Mouse (Mus musculus) urinary bladder, postnatal 14 days (tissue): Measurements from ENCODE around the gene Agtpbp1.
"Not testable (repeated sequence)": the region's sequence is repeated elsewhere in the genome, so short reads cannot be mapped to it uniquely, and the experiment has no call there.

Experiments used
- DNase-seq: peaks from one replicate; pipeline ENCODE4 v3.0.0; 2021; ENCODE audit warnings: low spot score

Gene Agtpbp1

DNA sequence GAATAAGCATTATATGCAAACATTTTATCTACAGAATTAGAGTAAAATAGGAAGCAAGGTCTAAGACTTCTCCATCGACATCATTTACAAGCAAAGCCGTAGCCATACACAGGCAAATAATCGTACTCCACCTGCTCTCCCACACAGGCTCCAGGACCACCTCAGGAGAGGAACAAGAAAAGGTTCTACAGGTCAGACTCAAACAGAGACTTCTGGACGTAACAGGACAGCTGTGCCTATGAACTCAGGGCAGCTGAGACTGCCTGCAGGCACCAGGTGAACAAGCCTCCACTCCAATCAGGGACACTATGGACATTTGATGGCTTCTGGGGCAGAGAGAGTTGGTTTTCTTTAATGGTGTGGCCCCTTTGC, 103.6 kb downstream of the Agtpbp1 start:
- no peak for DNase-seq

- DNase-seq: no peak
Observed at GRCm38 (mm10) chr13:59480599-59481483, 104.2 kb downstream of the Agtpbp1 start.

DNA sequence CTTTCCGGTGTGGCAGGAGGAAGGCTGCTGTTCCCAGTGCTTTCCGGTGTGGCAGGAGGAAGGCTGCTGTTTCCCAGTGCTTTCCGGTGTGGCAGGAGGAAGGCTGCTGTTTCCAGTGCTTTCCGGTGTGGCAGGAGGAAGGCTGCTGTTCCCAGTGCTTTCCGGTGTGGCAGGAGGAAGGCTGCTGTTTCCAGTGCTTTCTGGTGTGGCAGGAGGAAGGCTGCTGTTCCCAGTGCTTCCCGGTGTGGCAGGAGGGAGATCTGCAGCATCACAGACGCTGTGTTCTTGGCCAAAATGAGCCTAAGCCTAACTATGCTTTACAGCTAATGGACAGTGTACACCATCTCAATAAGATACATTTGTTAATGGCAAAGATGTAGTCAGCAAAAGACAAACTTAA, 107.1 kb downstream of the Agtpbp1 start:
- DNase-seq: not testable (repeated sequence)

DNA sequence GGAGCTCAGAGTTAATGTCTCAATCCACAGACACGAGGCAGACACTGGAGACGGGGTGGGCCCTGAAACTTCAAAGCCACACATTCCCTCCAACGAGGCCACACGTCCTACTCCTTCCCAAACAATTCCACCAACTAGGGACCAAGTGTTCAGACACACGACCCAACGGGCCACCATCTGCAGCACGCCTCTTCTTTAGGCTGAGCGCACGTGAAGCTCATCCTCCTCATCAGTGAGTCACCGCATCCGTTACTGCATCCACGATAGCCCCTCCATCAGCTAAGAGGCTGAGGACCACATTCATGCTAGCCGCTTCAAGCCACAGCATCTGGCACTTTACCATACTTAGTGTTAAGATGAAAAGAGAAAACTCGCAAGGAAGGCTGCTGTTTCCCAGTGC, 107.6 kb downstream of the Agtpbp1 start:
- DNase-seq: no peak

GRCm38 (mm10) chr13:59474973-59475372, 110.1 kb downstream of the Agtpbp1 start:
- DNase-seq: no peak

DNA sequence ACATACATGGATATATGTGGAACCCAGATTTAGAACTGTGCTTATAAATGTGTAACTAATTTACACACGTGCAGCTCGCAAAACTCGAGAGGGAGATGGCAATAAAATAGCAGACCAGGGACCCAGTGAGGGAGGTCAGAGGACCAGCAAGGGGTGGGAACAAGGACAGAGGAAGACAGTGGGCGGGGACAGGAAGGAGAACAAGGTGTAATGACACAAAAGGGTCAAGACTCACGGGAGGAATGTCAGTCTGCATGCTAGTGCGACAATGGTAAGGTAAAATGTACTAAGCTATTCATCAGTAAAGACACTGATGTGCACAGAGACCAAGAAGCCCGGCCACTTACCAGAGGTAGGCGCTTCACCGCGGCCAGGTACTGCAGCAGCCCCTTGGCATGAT, 111.7 kb downstream of the Agtpbp1 start:
- no peak for DNase-seq

GRCm38 (mm10) chr13:59472222-59472621, 112.8 kb downstream of the Agtpbp1 start:
- no peak for DNase-seq

GRCm38 (mm10) chr13:59469701-59470100, 115.3 kb downstream of the Agtpbp1 start:
- DNase-seq: no peak

DNA sequence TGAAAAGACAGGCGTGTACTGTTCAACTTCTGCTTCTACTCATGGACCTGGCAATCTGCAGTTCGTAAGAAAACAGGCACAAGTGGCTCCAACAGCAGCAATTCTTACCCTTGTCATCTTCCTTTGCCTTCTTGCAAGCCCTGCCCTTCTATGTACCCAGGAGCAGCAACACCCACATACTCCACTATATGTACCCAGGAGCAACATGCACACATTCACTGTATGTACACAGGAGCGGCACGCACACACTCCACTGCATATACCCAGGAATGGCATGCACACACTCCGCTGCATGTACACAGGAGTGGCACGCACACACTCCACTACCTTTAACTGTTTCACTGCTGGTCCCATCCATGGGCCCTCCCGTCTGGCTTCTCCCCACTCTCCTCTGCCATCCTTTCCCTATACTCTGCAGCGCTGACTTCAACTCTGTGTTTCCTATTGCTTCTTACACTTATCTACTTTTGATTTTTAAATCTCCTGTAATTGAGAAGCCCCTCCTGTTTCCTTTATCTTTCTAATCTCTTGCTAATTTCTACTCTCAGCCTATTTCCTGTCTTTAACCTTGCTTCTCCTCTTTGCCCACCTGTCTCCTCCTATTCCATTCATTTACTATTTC, 116.7 kb downstream of the Agtpbp1 start:
- no peak for DNase-seq

DNA sequence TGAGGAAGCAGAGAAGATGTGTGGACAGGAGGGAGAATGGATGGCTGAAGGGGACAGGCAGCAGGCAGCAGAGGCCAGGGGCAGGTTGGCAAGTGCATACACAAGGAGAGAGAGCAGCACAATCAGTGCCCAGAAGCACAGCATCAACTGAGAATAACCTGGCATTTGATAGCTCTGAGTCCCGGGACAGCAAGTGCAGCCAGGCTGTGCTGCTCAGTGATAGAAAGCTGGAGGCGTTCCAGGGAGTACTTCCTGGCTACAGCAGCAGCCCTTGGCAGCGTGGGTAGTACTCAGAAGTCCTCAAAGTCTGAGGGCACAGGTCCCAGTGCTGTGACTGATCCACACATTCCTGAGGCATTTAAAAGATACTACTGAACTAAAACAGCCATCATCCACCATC, 117.4 kb downstream of the Agtpbp1 start:
- peak; percentile 63 for DNase-seq

DNA sequence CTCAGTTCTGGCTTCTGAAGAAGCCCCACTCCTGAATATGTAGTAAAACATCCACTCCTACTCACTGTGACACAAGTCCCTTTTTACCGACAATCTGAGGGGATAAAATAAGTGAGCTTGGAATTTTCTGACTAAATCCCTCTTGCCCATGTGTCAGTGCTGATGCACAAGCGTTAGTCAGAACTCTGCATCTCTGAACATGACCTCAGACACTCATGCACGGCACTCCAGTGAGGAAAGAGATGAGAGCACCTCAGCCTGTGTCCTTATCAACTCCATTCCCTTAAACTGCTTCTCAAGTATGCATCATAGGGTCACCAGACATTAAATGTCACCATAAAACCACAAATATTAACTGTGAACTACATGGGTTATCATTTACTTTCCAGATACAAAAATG, 124.1 kb downstream of the Agtpbp1 start:
- DNase-seq: no peak

DNA sequence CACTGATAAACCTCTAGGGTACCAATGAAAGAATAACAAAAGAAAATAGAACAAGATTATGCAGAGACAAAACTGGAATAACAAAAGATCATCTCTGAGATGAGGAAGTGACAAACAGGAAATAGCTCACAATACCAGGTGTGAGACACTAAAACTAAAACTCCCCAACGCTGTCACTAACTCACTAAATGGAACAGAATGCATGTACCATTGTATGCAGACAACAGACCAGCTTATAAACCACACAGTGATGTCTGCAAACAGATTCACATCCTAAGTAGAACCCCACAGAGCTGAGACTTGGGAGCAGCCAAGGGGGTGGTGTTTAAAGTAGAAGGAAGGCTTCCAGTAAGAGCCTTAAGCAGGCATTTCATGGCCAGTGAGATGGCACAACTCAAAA, 128.8 kb downstream of the Agtpbp1 start:
- DNase-seq: no peak

- no peak for DNase-seq
Observed at GRCm38 (mm10) chr13:59454001-59454785, 130.8 kb downstream of the Agtpbp1 start.

GRCm38 (mm10) chr13:59453582-59453981, 131.4 kb downstream of the Agtpbp1 start:
- no peak for DNase-seq

GRCm38 (mm10) chr13:59453045-59453444, 132.0 kb downstream of the Agtpbp1 start:
- DNase-seq: peak; percentile 77

DNA sequence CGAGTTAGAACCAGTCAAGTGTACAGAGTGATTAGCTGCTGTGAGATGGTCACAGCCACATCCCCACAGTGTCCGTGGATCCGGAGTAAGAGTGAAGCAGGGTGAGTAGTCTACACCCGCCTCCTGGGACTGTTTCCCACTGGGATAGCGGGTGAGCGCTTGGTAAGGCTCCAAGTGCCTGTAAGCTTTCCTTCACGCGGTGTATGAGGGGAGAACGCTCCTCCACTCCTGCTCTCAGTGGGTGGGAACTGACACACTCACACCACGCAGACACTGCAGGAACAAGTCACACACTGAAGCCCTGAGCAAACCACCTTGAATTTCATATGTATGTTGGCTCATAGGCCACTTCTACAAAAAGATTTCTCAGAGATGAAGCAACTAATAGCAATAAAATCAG, 134.2 kb downstream of the Agtpbp1 start:
- DNase-seq: no peak

DNA sequence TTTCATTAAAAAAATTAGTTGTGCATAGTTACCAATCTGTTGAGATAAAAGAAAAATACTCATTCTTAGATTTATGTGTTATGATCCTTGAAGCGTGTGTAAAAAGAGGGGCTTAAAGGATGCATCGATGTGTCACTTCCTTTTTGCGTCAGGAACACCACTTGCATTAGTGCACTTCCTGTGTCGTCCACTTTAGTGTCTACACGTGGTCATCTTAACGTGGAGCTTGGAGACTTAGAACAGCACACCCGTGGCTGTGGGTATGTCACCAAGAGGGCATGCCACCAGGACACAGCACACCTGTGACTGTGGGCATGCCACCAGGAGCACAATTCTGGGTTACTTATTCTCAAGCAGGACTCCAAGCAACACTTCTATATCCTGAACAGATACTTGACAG, 137.9 kb downstream of the Agtpbp1 start:
- DNase-seq: no peak

DNA sequence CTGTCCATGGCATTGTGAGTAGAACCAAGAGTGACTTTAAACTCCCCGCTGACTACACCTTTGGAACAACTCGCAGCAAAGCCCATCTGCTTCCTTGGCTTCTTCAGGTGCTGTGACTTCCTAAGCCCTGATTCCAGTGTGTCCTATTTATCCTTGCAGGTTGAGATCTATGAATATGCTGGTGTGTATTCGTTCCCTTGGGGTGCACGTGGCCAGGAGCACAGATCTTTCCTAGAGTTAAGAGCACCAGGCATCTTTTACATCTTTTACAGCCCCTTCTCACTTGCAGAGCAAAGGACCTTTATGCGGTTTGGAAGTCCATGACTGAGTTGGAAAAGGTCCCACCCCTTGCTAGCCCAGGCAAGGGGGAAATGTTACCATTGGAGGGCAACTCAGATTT, 139.8 kb downstream of the Agtpbp1 start:
- DNase-seq: no peak

- DNase-seq: no peak
Observed at GRCm38 (mm10) chr13:59444371-59444770, 140.7 kb downstream of the Agtpbp1 start.

GRCm38 (mm10) chr13:59439683-59440082, 145.3 kb downstream of the Agtpbp1 start:
- DNase-seq: no peak

DNA sequence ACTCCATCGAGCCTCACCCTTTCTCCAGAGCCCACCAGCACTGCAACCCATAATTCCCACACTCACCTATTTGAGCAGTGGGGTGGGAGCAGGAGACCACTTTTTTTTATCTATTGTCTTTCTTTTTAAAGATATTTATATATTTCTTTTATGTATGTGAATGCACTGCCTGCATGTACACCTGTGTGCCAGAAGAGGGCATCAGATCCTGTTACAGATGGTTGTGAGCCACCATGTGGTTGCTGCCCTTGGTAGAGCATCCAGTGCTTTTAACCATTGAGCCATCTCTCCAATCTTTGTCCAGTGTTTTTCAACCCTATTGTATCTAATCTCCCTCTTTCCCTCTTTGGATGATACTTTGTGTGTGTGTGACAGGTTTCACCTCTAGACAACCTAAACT, 150.5 kb downstream of the Agtpbp1 start:
- no peak for DNase-seq

- peak; percentile 23 for DNase-seq
Observed at GRCm38 (mm10) chr13:59431124-59431864, 153.7 kb downstream of the Agtpbp1 start.
